Comparison of ENCODE assay signal across 23 mouse cellular contexts in the genomic region with DNA sequence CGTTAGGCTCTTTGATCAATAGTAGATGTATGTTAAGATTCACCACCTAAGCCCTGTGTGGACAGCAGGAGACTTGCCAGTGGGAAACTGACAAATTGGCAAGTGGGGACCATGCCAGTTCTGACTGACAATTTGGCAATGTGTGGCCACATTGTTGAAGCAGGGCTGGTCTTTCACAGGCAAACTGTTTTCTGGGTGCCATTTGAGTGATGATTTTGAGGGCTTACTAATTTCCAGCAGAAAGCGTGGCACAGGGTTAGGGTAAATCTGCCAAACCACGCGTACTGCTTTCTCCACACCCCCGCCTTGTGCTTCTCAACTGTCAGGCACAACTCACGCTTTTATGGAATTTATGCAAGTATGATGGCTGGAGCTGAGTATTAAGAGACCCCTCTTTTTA.
DNase-seq lines count a peak whose midpoint lies in the region; ATAC-seq and TF ChIP-seq lines count a peak whose summit lies in the region.
"Had no signal": no experiment of that assay in that cellular context is flagged by ENCODE, and none has a peak within 500 bp of the region (broad histone marks: within the 10 kb centered on the region; RNA-seq: fewer than 3 reads in every experiment).

No protein-coding gene starts in this region.

- H3K9me3 ChIP-seq in forebrain, embryonic 13.5 days (replicated peaks): no peaks in the 10 kb centered on the region
- H3K9me3 ChIP-seq in forebrain, embryonic 10.5 days: no peaks in the 10 kb centered on the region
- H3K9me3 ChIP-seq in midbrain, postnatal 0 days (ENCODE audit: low read length): no peaks in the 10 kb centered on the region
- no peaks in the 10 kb centered on the region for H3K9me3 ChIP-seq in midbrain, embryonic 10.5 days (replicated peaks)
- H3K9me3 ChIP-seq: embryonic facial prominence, embryonic 15.5 days; G1E; kidney, embryonic 15.5 days; liver, embryonic 15.5 days had no signal

- no peak overlapping the region for H3K4me3 ChIP-seq in forebrain, embryonic 13.5 days
- no peak overlapping the region for H3K4me3 ChIP-seq in forebrain, embryonic 10.5 days
- no peak overlapping the region for H3K4me3 ChIP-seq in midbrain, postnatal 0 days (ENCODE audit: low read depth, low read length)
- H3K4me3 ChIP-seq in midbrain, embryonic 10.5 days: no peak overlapping the region
- H3K4me3 ChIP-seq: embryonic facial prominence, embryonic 15.5 days; gastrocnemius, adult 2 months; kidney, embryonic 15.5 days; liver, embryonic 15.5 days; myocyte had no signal

- no peaks in the 10 kb centered on the region for H3K36me3 ChIP-seq in forebrain, embryonic 13.5 days (ENCODE audit: poor library complexity, severe bottlenecking)
- no peaks in the 10 kb centered on the region for H3K36me3 ChIP-seq in forebrain, embryonic 10.5 days (replicated peaks)
- H3K36me3 ChIP-seq in midbrain, postnatal 0 days (ENCODE audit: insufficient read depth, low read length): no peaks in the 10 kb centered on the region
- no peaks in the 10 kb centered on the region for H3K36me3 ChIP-seq in midbrain, embryonic 10.5 days
- H3K36me3 ChIP-seq: embryonic facial prominence, embryonic 15.5 days; G1E; kidney, embryonic 15.5 days; liver, embryonic 15.5 days had no signal

- WGBS in forebrain, embryonic 13.5 days: 73% methylated on average over 6 of the region's 6 CpGs
- 88% methylated on average over 6 of the region's 6 CpGs for WGBS in forebrain, embryonic 10.5 days
- 82% methylated on average over 6 of the region's 6 CpGs for WGBS in midbrain, postnatal 0 days
- WGBS in midbrain, embryonic 10.5 days: 88% methylated on average over 6 of the region's 6 CpGs

- H3K27ac ChIP-seq in forebrain, embryonic 13.5 days: no peak overlapping the region
- H3K27ac ChIP-seq in forebrain, embryonic 10.5 days: no peak overlapping the region
- no peak overlapping the region for H3K27ac ChIP-seq in midbrain, postnatal 0 days (ENCODE audit: low read depth, low read length)
- no peak overlapping the region for H3K27ac ChIP-seq in midbrain, embryonic 10.5 days (replicated peaks)
- H3K27ac ChIP-seq: embryonic facial prominence, embryonic 15.5 days; gastrocnemius, adult 2 months; kidney, embryonic 15.5 days; liver, embryonic 15.5 days had no signal

- no peaks in the 10 kb centered on the region for H3K4me1 ChIP-seq in forebrain, embryonic 13.5 days
- no peaks in the 10 kb centered on the region for H3K4me1 ChIP-seq in forebrain, embryonic 10.5 days
- H3K4me1 ChIP-seq in midbrain, postnatal 0 days (ENCODE audit: insufficient read depth, low read length): no peaks in the 10 kb centered on the region
- no peaks in the 10 kb centered on the region for H3K4me1 ChIP-seq in midbrain, embryonic 10.5 days
- H3K4me1 ChIP-seq: embryonic facial prominence, embryonic 15.5 days; kidney, embryonic 15.5 days; liver, embryonic 15.5 days had no signal

- peak; percentile 71; the same call in 1 of the 2 replicates for ATAC-seq in forebrain, embryonic 13.5 days
- ATAC-seq in midbrain, postnatal 0 days (ENCODE audit: low FRiP score): no peak
- no peak for ATAC-seq in megakaryocyte progenitor cell, adult 5-6 weeks (replicated peaks; ENCODE audit: poor library complexity)
- ATAC-seq: hindbrain, embryonic 16.5 days; intestine, postnatal 0 days had no signal

- H3K9ac ChIP-seq in forebrain, embryonic 13.5 days: no peak overlapping the region
- H3K9ac ChIP-seq in midbrain, postnatal 0 days (replicated peaks; ENCODE audit: low read length, poor library complexity, severe bottlenecking): no peak overlapping the region
- H3K9ac ChIP-seq: embryonic facial prominence, embryonic 15.5 days; kidney, embryonic 15.5 days; liver, embryonic 15.5 days had no signal

- no peak for TF ChIP-seq CTCF in midbrain, postnatal 0 days (IDR thresholded peaks at IDR 0.05)

- H3K27me3 ChIP-seq in forebrain, embryonic 13.5 days: no peaks in the 10 kb centered on the region
- H3K27me3 ChIP-seq in forebrain, embryonic 10.5 days (ENCODE audit: poor library complexity, severe bottlenecking): no peaks in the 10 kb centered on the region
- no peaks in the 10 kb centered on the region for H3K27me3 ChIP-seq in midbrain, postnatal 0 days (ENCODE audit: insufficient read depth, low read length)
- no peaks in the 10 kb centered on the region for H3K27me3 ChIP-seq in midbrain, embryonic 10.5 days (ENCODE audit: low read depth, poor library complexity, severe bottlenecking)
- H3K27me3 ChIP-seq: embryonic facial prominence, embryonic 15.5 days; kidney, embryonic 15.5 days; liver, embryonic 15.5 days had no signal

- H3K4me2 ChIP-seq in forebrain, embryonic 13.5 days: no peak overlapping the region
- H3K4me2 ChIP-seq in midbrain, postnatal 0 days (ENCODE audit: low read depth, low read length, poor library complexity, severe bottlenecking): no peak overlapping the region
- H3K4me2 ChIP-seq: embryonic facial prominence, embryonic 15.5 days; kidney, embryonic 15.5 days; liver, embryonic 15.5 days had no signal

- no peak for DNase-seq in forebrain, embryonic 10.5 days (ENCODE audit: extremely low spot score, low spot score)
- peak; percentile 21 for DNase-seq in midbrain, postnatal 0 days (ENCODE audit: low spot score)
- no peak for DNase-seq in midbrain, embryonic 10.5 days (ENCODE audit: low spot score)
- DNase-seq in layer of hippocampus, adult 8-10 months (ENCODE audit: low spot score in 2 of 2): peak; percentile 6 to 18
- DNase-seq in urinary bladder, postnatal 36 days (ENCODE audit: low spot score in 2 of 2): no peak
- DNase-seq in T-cell, adult 2 months (ENCODE audit: low spot score): no peak
- DNase-seq: adrenal gland, postnatal 36 days; cerebellum, adult 9-11 months; gastrocnemius, adult 2 months; heart, adult 18-20 months; heart, postnatal 36 days; kidney, postnatal 4 days; midbrain, embryonic 14.5 days; thymus, postnatal 25 days had no signal

Comparison
In these comparisons a context has a peak if more than half of its experiments do, and no peak if none do; other contexts are left out.
1. DNase-seq: peak in midbrain, postnatal 0 days (single experiment) and layer of hippocampus, adult 8-10 months (2 of 2); none in forebrain, embryonic 10.5 days (single experiment), midbrain, embryonic 10.5 days (single experiment), urinary bladder, postnatal 36 days (0 of 2) and T-cell, adult 2 months (single experiment).